Mouse (Mus musculus): ENCODE results near the gene Kbtbd13.

Gene Kbtbd13

GRCm38 (mm10) chr9:65347112-65347850 is 44.2 kb downstream of the Kbtbd13 start:
- DNase-seq (ENCODE audit: low spot score): no peak

GRCm38 (mm10) chr9:65346476-65347111 is 44.9 kb downstream of the Kbtbd13 start:
- DNase-seq (ENCODE audit: low spot score): peak; percentile 48

GRCm38 (mm10) chr9:65345854-65346475 is 45.5 kb downstream of the Kbtbd13 start, which contains the start of gene Pdcd7:
Gene Pdcd7, plus strand, starts transcription at chr9:65346104.
- peak; percentile 99 for DNase-seq (ENCODE audit: low spot score)

DNA sequence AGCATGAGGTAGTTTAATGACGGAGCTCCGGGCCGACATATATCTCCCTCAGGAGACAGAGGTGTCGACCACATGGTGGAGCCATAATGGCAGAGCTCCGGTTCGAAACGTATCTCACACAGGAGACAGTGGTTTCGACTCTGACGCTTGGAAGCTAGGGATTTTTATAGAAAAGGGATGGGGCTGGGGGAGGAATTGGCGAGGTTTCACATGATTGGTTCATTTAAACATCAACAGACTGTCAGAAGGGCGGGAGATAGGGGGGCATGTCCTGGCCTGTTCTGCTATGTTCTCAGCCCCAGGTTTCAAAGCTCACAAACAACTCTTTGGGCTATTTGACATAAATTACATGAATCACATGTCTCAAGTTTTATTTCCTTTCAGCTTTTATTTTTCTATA is 46.0 kb downstream of the Kbtbd13 start:
- peak; percentile 6 for DNase-seq (ENCODE audit: low spot score)

GRCm38 (mm10) chr9:65340414-65340813 is 51.0 kb downstream of the Kbtbd13 start:
- DNase-seq (ENCODE audit: low spot score): no peak

GRCm38 (mm10) chr9:65339146-65339545 is 52.3 kb downstream of the Kbtbd13 start:
- DNase-seq (ENCODE audit: low spot score): no peak

All from embryo, embryonic 10.5 days (tissue).